Mouse (Mus musculus): ENCODE measurements around the gene Arhgap28.

Gene Arhgap28

DNA sequence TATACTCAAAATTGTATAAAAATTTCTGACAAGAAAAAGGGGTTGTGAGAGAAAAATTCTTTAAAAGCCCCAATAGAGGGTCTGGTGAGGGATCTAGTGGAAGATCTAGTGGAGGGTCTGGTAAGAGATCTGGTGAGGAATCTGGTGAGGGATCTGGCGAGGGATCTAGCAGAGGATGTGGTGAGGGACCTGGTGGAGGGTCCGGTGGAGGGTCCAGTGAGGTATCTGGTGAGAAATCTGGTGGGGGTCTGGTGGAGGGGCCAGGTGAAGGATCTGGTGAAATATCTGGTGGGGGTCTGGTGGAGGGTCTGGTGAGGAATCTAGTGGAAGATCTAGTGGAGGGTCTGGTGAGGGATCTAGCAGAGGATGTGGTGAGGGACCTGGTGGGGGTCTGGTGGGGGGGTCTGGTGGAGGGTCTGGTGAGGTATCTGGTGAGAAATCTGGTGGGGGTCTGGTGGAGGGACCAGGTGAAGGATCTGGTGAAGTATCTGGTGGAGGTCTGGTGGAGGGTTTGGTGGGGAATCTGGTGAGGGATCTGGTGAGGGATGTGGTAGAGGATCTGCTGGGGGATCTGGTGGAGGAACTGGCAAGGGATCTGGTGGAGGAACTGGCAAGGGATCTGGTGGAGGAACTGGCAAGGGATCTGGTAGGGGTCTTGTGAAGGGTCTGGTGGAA lies 10.4 kb downstream of the Arhgap28 start:
- no peak for DNase-seq (ENCODE audit: low spot score in 2 of 2)

DNA sequence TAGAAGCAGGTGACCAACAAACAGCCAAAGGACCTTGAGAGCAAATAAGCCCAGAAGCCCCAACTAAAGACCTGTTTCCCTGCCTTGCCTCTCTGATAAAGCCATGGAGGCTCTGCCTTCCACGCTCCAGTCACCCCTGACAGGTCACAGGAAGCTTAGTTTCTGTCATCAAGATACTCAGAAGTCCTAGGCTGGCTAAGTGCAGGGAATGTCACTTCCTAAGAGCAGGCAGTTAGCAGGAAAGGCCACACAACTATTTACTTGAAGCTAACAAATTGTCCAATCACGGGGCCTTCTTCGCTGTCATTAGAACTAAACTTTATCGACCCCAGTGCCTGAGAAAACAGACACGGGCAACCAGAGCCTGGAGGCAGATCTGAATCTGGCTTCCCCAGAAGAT lies 14.2 kb downstream of the Arhgap28 start:
- DNase-seq (ENCODE audit: low spot score in 2 of 2): no peak

DNA sequence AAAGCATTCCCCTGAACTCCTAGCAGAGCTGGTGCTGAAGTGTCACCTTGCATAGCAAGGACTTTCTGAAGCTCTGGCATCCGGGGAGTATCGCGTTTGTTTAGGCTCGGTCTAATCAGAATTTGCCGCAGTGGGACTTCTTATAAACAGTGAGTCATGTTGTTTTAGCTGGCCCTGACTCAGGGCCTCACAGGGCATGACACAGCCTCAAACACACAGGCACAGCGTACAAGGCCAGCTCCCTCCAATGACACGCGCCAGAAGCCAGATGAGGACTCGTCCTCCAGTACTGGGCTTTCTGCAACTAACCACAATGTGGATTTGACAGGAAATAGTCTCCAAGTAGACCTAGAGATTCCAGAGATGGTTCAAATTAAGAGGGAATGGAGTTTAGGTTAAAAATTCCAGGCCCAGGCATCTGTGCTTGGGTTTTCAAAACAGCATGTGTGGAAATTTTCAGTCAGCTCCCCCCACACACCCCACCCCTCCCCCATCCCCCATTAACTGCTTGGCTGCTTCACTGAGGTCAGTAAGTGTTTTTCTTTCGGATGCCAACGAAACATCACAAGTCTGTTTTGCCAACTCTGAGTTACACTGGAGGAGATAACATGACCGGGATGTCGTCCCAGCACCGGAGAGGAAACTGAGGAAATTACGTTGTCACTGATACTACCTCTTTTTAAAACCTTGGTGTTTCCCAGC lies 14.8 kb downstream of the Arhgap28 start:
- peak; percentile 19 to 63 for DNase-seq (ENCODE audit: low spot score in 2 of 2)

DNA sequence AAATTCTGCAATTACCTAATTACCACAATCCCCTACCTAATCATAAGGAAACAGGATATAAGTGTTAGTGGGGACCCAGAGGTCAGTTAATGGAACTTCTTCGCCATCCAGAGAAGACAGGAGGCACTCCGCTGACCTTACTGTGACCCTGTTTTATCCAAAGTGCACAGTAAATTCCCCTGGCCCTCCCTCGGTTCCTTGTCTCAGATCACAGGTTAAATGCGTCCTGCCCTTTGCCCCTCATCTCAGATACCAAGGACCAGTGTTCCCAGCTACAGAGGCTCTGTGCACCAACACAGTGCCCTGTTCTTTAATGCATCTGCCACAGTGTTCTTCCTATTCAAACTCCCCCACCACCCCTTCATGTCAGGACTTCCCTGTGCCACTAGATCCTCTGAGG lies 18.4 kb downstream of the Arhgap28 start:
- no peak for DNase-seq (ENCODE audit: low spot score in 2 of 2)

DNA sequence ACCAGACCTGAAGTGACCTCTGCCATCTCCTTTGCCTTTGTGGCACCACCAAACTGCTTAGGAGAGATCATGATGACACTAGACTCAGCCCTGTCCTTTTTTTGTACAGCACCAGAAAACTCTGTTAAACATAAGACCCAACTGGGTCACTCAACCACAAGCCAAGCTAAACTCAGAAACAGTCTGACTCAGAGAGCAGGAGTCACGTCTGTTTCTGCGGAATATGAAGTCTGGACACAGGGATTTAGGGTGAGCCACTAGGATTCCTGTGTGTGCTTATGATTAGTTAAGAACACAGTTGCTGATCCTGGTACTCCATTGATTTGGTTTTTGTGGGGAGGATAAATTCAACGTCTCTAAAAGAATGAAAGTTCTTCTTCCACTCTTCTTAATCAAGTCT lies 23.3 kb downstream of the Arhgap28 start:
- DNase-seq (ENCODE audit: low spot score in 2 of 2): no peak

DNA sequence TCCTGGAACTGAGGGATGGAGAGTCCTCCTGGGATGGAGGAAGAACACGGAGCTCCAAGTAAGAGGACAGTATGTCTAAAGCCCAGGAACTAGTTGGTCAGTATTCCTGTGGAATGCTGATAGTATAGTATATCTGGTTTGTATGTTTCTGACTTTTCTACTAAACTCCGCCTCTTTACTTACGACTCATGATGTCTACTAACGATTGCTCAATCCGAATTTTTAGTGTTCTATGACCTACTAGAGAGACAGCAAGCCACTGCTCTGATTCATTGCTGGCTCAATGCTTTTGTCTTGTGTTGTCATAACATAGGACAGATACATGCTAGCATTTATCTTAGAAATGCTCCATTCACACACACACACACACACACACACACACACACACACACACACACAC lies 24.7 kb downstream of the Arhgap28 start:
- no peak for DNase-seq (ENCODE audit: low spot score in 2 of 2)

DNA sequence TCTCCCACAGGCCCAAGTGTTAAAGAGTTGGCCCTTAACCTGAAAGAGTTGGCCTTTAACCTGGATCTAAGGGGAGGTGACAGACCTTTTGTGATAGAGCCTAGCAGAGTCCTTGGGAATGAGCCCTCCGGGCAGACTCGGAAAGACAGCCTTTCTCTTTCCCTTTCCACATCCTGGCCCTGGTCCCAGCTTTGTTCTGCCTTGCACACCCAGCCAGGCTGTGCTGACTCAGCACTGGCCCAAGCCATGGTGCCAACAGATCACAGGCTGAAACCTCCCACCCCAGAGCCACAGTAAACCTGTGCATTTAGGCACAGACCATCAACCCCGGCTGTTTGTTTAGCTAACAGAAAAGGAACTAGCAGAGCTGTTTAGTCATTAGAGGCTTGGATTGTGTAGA lies 25.1 kb downstream of the Arhgap28 start:
- DNase-seq (ENCODE audit: low spot score in 2 of 2): peak in 1 of 2 experiments; percentile 41

DNA sequence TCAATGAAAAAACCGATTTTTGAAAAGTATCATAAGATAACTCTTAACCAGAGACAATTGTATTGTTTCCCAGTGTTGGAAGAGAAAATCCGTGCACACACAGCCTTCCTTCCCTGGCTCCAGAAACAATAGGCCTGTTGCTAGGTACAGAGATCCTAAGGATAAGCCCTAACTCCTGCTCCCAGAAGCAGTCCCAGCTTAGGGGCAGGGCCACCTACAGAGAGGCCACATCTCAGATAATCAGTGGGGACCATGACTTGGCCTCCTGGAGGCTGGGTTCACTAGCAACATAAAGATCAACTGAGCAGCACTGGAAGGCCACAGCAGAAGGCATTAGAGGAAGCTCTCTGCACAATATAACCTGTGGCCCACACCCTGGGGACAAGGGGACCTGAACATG lies 27.5 kb downstream of the Arhgap28 start:
- DNase-seq (ENCODE audit: low spot score in 2 of 2): no peak

DNA sequence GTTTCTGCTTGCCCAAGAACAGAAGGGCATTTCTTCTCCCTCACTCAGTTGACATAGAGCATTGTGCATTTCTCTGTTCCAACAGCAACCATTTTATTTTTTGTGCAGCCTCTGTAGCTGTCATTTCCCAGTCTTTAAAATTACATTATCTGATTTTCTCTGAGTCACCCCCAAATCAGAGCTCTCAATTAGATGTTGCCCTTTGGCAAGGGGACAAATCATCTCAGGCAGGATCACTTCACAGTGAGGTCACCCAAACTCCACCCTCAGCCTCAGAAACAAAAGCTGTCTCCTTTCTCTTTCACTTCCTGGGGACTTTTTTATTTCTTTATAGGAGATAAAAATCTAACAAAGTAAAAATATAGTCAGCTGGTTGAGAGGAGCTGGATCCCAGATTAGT lies 27.9 kb downstream of the Arhgap28 start:
- no peak for DNase-seq (ENCODE audit: low spot score in 2 of 2)

DNA sequence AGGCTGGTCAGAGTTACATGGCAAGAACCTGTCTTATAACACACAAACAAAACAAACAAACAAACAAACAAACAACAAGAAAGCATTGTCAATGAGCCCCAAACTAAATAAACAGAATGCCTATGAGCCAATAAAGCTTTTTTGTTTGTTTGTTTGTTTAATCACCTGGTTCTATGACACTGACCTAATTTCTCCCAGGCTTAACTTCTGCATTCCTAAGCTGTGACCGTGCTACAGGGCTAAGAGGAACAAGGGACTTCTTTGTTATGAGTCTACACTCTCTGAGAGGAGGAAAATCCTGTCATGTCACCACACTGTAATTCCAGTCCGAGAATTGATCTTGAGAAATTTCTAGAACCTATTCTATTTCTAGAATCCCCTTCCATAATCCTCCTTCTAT lies 29.2 kb downstream of the Arhgap28 start:
- no peak for DNase-seq (ENCODE audit: low spot score in 2 of 2)

DNA sequence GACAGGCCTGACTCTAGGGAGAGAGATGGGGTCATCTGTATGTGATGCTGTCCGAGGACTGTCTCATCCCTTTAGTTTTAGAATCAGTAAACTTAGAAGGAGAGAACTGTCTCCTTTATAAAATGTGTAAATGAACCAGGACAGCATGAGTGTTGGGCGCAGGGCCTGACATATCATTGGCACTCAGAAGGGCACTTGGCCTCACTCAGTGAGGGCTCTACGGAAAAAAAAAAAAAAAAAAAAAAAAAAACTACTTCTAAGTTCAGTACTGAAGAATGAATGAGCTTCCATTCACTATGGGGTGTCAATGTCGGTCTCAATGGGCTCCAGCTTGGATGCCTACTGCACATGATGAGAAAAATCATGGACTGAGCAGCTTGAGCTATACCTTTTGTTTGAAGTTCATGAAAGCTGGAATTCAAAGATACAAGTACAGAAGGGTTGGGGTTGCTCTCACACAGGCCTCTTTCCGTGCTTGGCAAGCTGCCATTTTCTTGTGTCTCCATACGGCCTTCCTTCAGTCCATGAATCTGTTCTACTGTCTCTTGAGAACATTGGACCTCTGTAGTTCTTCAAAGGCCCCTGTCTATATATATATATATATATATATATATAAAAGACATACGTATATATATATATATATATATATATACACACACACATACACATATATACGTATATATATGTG lies 36.9 kb downstream of the Arhgap28 start:
- no peak for DNase-seq (ENCODE audit: low spot score in 2 of 2)

DNA sequence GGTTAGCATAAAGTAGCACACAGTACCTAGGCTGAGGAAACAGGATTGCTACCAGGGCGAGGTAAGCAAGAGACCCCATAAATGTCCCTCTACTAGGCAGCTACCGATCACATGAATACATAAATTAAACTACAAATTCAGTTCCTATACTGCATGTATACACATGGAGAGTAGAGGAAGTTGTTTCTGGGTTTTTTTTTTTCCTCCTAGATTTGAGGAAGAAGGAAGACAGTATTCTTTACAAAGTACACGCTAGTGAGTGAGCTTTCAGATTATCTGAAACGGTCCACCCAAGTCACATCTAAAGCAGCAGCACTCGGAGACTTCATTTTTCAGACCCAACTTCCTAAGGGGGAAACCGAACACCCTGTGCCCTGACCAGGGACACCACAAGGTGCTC lies 41.1 kb downstream of the Arhgap28 start:
- no peak for DNase-seq (ENCODE audit: low spot score in 2 of 2)

DNA sequence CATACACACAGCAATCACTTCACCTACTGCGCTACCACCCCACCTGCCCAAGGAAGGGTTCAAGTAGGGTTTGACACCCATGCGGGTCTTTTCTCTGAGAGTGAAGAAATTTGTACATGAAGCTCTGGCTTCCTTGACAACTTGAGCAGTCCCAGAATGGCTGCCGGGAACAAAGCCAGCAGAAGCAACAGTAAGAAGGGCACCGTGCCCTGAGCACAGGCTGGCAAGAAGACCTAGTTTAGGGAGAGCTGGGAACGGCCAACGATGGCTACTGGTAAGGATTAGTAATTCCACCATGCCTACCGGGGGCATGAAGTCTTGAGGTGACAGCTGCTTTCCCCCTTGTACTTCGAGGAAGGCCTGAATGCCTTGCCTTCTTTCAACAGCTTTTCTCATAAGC lies 41.9 kb downstream of the Arhgap28 start:
- no peak for DNase-seq (ENCODE audit: low spot score in 2 of 2)

DNA sequence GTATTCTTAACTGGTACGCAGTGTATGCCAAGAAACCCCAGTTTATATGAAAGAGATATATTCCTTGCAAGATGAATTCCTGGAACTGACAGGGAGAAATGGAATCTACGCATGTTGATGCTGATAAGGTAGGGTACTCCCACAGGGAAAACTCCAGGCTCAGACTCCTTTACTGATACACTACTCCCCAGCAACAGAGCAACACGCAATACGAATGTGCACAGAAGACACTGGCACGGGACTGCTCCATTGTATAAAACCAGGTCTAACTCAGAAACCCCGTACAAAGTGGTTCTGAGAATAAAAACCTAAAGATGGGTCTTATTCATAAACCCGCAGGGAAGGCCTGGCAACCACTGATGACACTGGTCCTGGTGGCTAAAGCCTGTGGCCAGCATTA lies 45.0 kb downstream of the Arhgap28 start:
- no peak for DNase-seq (ENCODE audit: low spot score in 2 of 2)

DNA sequence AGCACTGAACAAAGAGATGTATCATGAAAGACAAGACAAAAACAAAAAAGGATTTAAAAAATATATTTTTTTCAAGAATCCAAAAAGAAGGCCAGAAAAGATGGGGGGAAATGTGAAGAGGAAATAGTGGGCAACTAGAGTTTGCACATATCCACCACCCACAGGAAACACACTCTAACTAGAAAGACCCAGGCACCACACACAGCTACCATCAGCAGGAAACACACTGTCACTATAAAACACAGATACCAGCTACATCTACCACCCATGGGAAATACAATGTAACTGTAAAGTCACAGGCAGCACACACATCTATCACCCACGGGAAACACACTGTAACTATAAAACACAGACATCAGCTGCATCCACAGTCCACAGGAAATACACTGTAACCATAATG lies 46.3 kb downstream of the Arhgap28 start:
- no peak for DNase-seq (ENCODE audit: low spot score in 2 of 2)

DNA sequence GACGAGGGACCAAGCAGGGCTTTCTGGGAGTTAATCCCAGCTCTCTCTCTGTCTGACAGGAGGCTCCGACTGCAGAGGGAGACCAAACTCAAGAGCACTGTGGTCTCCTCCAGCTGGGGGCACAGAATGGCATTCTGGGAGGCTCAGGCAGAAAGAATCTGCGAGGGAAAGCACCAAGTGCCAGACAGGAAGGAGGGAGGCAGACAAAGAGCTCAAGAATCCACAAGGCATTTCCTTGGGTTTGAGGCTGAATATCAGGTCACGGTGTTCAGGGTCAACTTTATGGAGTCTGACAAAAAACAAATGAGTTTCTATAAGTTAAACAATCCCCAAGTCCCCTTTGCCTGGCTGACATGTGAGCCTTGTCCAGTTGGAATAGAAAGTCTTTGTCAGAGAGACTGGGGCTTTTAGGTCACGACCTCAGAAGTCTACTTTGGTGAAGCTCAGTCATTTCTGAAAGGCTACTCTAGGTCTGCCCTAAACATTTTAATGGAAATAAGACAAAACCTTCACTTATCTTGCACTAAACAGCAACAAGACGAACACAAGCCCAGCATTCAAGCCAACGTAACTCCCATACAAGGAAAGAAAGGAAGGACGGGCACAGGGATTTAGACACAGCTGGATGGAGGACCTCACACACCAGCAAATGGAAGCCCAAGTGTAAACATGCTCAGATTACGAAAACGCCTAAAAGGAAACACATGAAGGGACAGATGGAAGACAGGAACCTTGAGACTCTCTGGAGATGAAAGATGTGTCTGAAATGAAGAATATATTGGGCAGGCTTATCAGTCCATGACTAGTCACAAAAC lies 47.8 kb downstream of the Arhgap28 start:
- no peak for DNase-seq (ENCODE audit: low spot score in 2 of 2)

DNA sequence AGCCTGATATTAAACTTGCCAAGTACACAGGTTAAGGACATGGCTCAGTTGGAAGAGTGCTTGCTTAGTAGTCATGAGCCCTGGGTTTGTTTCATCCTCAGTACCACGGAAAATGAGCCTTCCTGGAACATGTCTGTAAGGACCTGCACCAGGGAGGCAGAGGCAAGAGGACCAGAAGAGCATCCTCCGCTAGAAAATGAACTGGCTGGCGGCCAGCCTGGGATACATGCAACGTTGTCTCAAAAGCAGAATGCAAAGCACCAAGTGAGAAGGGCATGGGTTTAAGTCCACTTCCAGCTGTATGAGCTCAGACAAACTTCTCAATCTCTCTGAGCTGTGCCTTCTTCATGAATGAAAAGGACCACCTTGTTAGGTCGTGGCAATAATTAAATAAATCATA lies 49.0 kb downstream of the Arhgap28 start:
- no peak for DNase-seq (ENCODE audit: low spot score in 2 of 2)

DNA sequence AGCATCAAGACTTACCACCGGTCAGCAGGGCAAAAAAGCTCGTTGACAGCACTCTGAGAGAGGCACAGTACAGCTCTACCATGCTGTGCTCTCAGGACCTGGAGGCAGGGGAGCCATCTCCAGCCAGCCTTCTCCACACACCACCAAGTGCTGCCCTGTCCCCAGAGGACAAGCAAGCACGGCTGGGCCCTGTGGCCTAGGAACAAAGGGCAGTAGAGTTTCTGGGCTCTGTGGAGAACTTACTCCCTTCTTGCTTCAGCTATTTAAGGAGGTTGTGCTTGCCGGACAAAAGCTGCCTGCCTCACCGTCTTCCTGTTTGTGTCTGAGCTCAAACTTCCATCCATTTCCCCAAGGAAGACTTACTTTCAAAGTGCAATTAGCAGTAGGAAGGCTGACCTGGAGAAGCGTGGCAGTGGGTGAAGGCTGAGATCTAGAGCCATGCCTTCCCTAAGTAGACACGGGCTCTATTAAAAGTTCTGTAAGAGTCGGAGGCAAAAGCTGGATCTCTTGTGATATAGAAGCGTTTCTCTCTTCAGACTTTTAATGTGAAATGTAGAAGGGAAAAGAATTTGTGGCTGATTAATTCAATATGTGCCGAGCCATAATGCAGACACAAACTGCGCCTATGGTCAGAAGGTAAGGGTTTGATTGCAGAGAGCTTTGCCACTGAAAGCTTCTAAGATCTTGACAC lies 53.3 kb downstream of the Arhgap28 start:
- DNase-seq (ENCODE audit: low spot score in 2 of 2): no peak

DNA sequence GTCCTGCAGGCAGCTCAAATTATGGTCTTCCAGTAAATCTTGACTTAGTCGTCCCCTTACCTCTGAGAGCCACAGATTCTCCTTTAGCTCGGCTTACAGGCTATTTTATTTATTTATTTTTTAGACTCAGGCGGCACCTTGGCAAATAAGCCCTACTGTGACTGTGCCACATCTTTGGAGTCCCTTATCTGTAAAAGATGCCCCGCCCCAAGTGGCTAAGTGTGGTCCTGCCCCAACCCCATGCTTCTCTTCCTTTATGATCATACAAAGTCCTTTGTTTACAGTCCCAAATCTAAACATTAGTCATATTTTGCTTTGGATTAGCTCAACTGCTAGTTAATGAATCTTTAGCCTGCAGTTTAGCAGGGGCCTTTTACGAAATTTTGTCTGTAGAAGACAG lies 55.3 kb downstream of the Arhgap28 start:
- DNase-seq (ENCODE audit: low spot score in 2 of 2): no peak

DNA sequence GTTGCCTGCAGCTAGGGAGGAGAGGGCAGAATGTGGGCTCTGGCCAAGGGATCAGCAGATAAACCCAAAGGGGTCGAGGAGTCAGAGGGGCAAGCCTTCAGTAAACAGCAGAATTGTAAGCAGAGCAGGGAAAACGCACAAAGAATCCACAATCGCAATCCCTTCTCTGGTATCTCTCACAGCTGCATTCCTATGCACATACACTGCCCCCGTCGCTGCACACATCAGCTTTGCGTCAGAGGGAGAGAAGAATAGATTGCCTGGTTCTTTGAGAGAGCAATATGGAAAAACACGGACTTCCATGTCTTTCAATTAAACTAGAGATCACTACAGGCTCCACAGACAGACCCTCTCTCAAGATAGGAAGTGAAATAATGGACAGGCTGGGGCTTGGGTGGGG lies 58.5 kb downstream of the Arhgap28 start:
- DNase-seq (ENCODE audit: low spot score in 2 of 2): no peak

DNA sequence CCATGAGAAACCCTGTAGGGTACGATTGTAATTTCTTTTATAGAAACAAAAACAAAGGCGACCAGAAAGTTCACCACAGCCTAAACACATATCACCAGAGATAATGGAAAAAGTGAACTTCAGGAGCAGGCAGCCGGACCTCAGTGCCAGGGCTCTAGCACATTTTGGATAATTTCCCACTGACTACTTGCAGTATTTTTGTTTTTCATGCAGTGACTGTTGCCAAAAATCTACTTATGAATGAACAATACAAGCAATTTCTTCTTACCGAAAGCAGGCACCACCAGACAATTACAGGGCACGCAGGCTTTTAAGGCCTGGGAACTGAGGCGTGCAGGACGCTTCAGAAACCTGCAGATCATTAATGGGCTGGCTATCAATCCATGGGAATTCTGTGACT lies 59.7 kb downstream of the Arhgap28 start:
- no peak for DNase-seq (ENCODE audit: low spot score in 2 of 2)

DNA sequence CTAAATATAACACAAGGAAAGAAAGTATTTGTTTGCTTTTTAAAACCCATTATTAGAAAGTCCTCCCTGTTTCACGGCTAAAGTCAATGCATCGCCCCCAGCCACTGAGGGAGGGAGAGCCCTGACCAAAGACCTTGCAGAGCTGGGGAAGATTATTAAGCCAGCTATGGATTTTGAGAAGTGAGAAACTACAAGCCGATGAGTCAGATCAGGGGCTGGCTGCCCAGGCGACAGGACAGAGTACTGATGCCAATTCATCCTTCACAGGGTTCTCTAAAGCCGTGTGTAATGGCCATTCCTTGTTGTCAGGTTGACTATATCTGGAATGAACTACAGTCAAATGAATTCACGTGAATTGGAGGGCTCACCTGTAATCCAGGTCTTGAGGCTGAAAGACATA lies 62.9 kb downstream of the Arhgap28 start:
- no peak for DNase-seq (ENCODE audit: low spot score in 2 of 2)
